12 mouse cellular contexts compared by ENCODE assay signal in genomic region chr1:126593044-126593805, GRCm38 (mm10).
A peak's percentile ranks its signal among the peaks of the same experiment; 100 is the strongest.
DNase-seq lines count a peak whose midpoint lies in the region; ATAC-seq lines count a peak whose summit lies in the region.
"Had no signal": no experiment of that assay in that cellular context is flagged by ENCODE, and none has a peak within 500 bp of the region (broad histone marks: within the 10 kb centered on the region; RNA-seq: fewer than 3 reads in every experiment).

No protein-coding gene starts in this region.

- peak; percentile 41 to 52 for DNase-seq in cerebellum, postnatal 10 days
- DNase-seq in cerebellum, adult 11-12 months, result no peak
- DNase-seq in ovary, adult 18-20 months (ENCODE audit: low spot score), result peak; percentile 48
- DNase-seq in ovary, postnatal 10 days (ENCODE audit: low spot score), result no peak
- DNase-seq in frontal cortex, postnatal 25 days (ENCODE audit: low spot score in 2 of 2), result no peak
- no peak for DNase-seq in thymus, postnatal 25 days
- no peak for DNase-seq in right cerebral cortex, adult 2 months (ENCODE audit: low spot score in 2 of 2)

- H3K27me3 ChIP-seq in lung, embryonic 16.5 days (ENCODE audit: control insufficient read depth, insufficient read depth, low read depth, low read length), result no peaks in the 10 kb centered on the region
- H3K27me3 ChIP-seq: hindbrain, embryonic 15.5 days; neural tube, embryonic 13.5 days had no signal

- ATAC-seq in lung, embryonic 16.5 days (ENCODE audit: low read depth), result peak; percentile 77
- ATAC-seq: forebrain, embryonic 14.5 days had no signal

- H3K4me2 ChIP-seq in lung, embryonic 16.5 days (ENCODE audit: low read depth, low read length), result peak overlapping the region; percentile 13; the same call in 1 of the 2 replicates
- H3K4me2 ChIP-seq: hindbrain, embryonic 15.5 days; limb, embryonic 13.5 days; neural tube, embryonic 13.5 days had no signal

- H3K4me3 ChIP-seq in lung, embryonic 16.5 days (ENCODE audit: low read length), result no peak overlapping the region
- H3K4me3 ChIP-seq: hindbrain, embryonic 15.5 days; limb, embryonic 13.5 days; neural tube, embryonic 13.5 days had no signal

- H3K4me1 ChIP-seq in lung, embryonic 16.5 days (replicated peaks; ENCODE audit: control insufficient read depth, insufficient read depth, low read length), result peaks cover 53% of the 10 kb centered on the region

- WGBS in lung, embryonic 16.5 days, result 13% methylated on average over 7 of the region's 7 CpGs

- H3K9me3 ChIP-seq in lung, embryonic 16.5 days (ENCODE audit: control insufficient read depth, low read length), result no peaks in the 10 kb centered on the region
- H3K9me3 ChIP-seq: hindbrain, embryonic 15.5 days; neural tube, embryonic 13.5 days had no signal

- peak overlapping the region; percentile 92 for H3K27ac ChIP-seq in lung, embryonic 16.5 days (ENCODE audit: low read length)
- H3K27ac ChIP-seq: hindbrain, embryonic 15.5 days; limb, embryonic 13.5 days; neural tube, embryonic 13.5 days had no signal

- H3K9ac ChIP-seq in lung, embryonic 16.5 days (ENCODE audit: low read length), result no peak overlapping the region
- H3K9ac ChIP-seq: hindbrain, embryonic 15.5 days; limb, embryonic 13.5 days; neural tube, embryonic 13.5 days had no signal

- H3K36me3 ChIP-seq in lung, embryonic 16.5 days (ENCODE audit: control insufficient read depth, insufficient read depth, low read length), result no peaks in the 10 kb centered on the region
- H3K36me3 ChIP-seq: hindbrain, embryonic 15.5 days; limb, embryonic 13.5 days; neural tube, embryonic 13.5 days had no signal

Comparison
In these comparisons a context has a peak if more than half of its experiments do, and no peak if none do; other contexts are left out.
1. DNase-seq: peak in cerebellum, postnatal 10 days (2 of 2) and ovary, adult 18-20 months (single experiment); none in cerebellum, adult 11-12 months (single experiment), ovary, postnatal 10 days (single experiment), frontal cortex, postnatal 25 days (0 of 2), thymus, postnatal 25 days (single experiment) and right cerebral cortex, adult 2 months (0 of 2).